Mouse (Mus musculus) olfactory bulb, adult 2 months (tissue): ENCODE measurements around the gene Catsper2.

ENCODE experiments used
- CTCF ChIP-seq: fragments of 200-500 bp; IDR thresholded peaks from 2 replicates; pipeline ENCODE4 v1.5.1; 2012; ENCODE audit warnings: low read depth, mild to moderate bottlenecking, low read length, moderate library complexity; ENCODE audit not compliant: insufficient read depth
- POLR2A ChIP-seq: fragments of 200-500 bp; IDR thresholded peaks from 2 replicates; pipeline ENCODE4 v1.6.1; 2012; ENCODE audit warnings: mild to moderate bottlenecking, low read depth, low read length, moderate library complexity; ENCODE audit not compliant: insufficient read depth

- TF ChIP-seq CTCF = no peak
- no peak for TF ChIP-seq POLR2A
These were observed 5.4 kb downstream of the Catsper2 start for GRCm38 (mm10) chr2:121408160-121408559.
